Mouse (Mus musculus) megakaryocyte-erythroid progenitor cell, adult 5-6 weeks (primary cell): Measurements from ENCODE around the gene Ndufa12. TPM values are rescaled to one million over a fixed set of nuclear protein-coding genes. Genes with fewer than 3 reads are reported as not detected.

ENCODE experiments used
- ATAC-seq: replicated peaks from 2 replicates; pipeline ENCODE4 v1.8.0; 2016; ENCODE audit warnings: mild to moderate bottlenecking, inconsistent platforms; ENCODE audit not compliant: severe bottlenecking, poor library complexity, low FRiP score, low TSS enrichment
- total RNA-seq, 2 experiments: library from RNA; stranded (forward) in 1 of 2; stranded (reverse) in 1 of 2; fragments of 200-1000, 215-1000 nt in 1 of 2; fragments of >200 nt in 1 of 2; fragmentation: Nextera tagmentation in 1 of 2; gene quantifications; 2 replicates each; pipeline ENCODE4 v1.2.3; 2014 to 2017

Gene Ndufa12
- 213 and 250 TPM in 2 replicates for total RNA-seq (2014; fragmentation: Nextera tagmentation)
- 394 and 524 TPM in 2 replicates for total RNA-seq (2017)

- ATAC-seq: peak; percentile 99
These were observed at the start of gene Ndufa12 for GRCm38 (mm10) chr10:94198482-94199405. Ndufa12 (plus strand) TSS chr10:94198720.

- no peak for ATAC-seq
These were observed 47.0 kb upstream of the Ndufa12 start for GRCm38 (mm10) chr10:94151488-94151887.

GRCm38 (mm10) chr10:94153841-94154240, 44.7 kb upstream of the Ndufa12 start:
- ATAC-seq: no peak

GRCm38 (mm10) chr10:94158962-94159361, 39.6 kb upstream of the Ndufa12 start:
- peak; percentile 82 for ATAC-seq

- peak; percentile 36; the same call in 1 of the 2 replicates for ATAC-seq
These were observed 39.1 kb upstream of the Ndufa12 start for GRCm38 (mm10) chr10:94159406-94159805.

- peak; percentile 35; the same call in 1 of the 2 replicates for ATAC-seq
These were observed 37.3 kb upstream of the Ndufa12 start for GRCm38 (mm10) chr10:94161051-94161765.

- no peak for ATAC-seq
These were observed 36.5 kb upstream of the Ndufa12 start for GRCm38 (mm10) chr10:94162031-94162430.

- ATAC-seq: no peak
These were observed 34.2 kb upstream of the Ndufa12 start for GRCm38 (mm10) chr10:94164104-94164845.

GRCm38 (mm10) chr10:94165426-94165825, 33.1 kb upstream of the Ndufa12 start:
- ATAC-seq: no peak

- ATAC-seq: no peak
These were observed 31.3 kb upstream of the Ndufa12 start for GRCm38 (mm10) chr10:94167051-94167750.

- no peak for ATAC-seq
These were observed 26.9 kb upstream of the Ndufa12 start for GRCm38 (mm10) chr10:94171440-94172130.

- no peak for ATAC-seq
These were observed 26.4 kb upstream of the Ndufa12 start for GRCm38 (mm10) chr10:94172137-94172536.

- no peak for ATAC-seq
These were observed 25.8 kb upstream of the Ndufa12 start for GRCm38 (mm10) chr10:94172706-94173105.

- no peak for ATAC-seq
These were observed 23.9 kb upstream of the Ndufa12 start for GRCm38 (mm10) chr10:94174652-94175051.

- no peak for ATAC-seq
These were observed 15.3 kb upstream of the Ndufa12 start for GRCm38 (mm10) chr10:94183199-94183598.

- no peak for ATAC-seq
These were observed 6.5 kb downstream of the Ndufa12 start for GRCm38 (mm10) chr10:94204973-94205372.

- ATAC-seq: no peak
These were observed 12.4 kb downstream of the Ndufa12 start for GRCm38 (mm10) chr10:94210718-94211618.

GRCm38 (mm10) chr10:94211725-94212124, 13.2 kb downstream of the Ndufa12 start:
- no peak for ATAC-seq
